Mouse (Mus musculus) lung, adult 2 months (tissue): Measurements from ENCODE around the gene Pofut2.

Experiments
- CTCF ChIP-seq: fragments of 200-500 bp; IDR thresholded peaks from 2 replicates; pipeline ENCODE4 v1.5.1; 2011; ENCODE audit warnings: mild to moderate bottlenecking, low read length, control low read depth; ENCODE audit not compliant: insufficient read depth
- POLR2A ChIP-seq: fragments of 200-500 bp; IDR thresholded peaks from 2 replicates; pipeline ENCODE4 v1.6.1; 2011; ENCODE audit warnings: low read depth, mild to moderate bottlenecking, control low read depth, low read length, borderline replicate concordance; ENCODE audit errors: extremely low read depth

- no peak for TF ChIP-seq POLR2A
- TF ChIP-seq CTCF: no peak
Observed at GRCm38 (mm10) chr10:77289559-77289958, 30.5 kb downstream of the Pofut2 start.
